28 mouse cellular contexts compared by ENCODE assay signal in the genomic region with DNA sequence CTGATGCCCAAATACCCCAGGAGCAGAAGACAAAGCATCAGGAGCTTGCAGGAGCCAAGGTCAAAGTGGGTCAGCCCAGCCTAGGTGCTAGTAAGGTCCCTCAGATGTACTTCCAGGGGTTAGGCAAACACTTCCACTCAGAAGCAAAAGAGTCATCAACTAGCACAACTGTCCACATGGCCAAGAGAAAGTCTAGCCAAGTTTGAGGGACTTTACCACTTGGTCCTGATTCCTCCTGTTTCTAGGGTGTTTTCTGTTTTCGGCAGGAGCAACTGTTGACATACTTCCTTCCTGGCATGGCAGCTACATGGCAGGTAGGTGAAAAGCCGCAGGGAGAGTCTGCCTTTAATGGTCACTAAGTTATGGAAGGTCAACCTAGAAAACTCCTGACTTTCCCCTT. TPM values are rescaled to one million over a fixed set of nuclear protein-coding genes. Genes with fewer than 3 reads are reported as not detected.
"Had no signal": no experiment of that assay in that cellular context is flagged by ENCODE, and none has a peak within 500 bp of the region (broad histone marks: within the 10 kb centered on the region; RNA-seq: fewer than 3 reads in every experiment).

No protein-coding gene starts in this region.

- H3K4me2 ChIP-seq: embryonic facial prominence, embryonic 12.5 days; embryonic facial prominence, embryonic 13.5 days; embryonic facial prominence, embryonic 15.5 days; forebrain, embryonic 12.5 days; forebrain, embryonic 13.5 days; forebrain, embryonic 15.5 days had no signal

- ATAC-seq: forebrain, embryonic 13.5 days; forebrain, embryonic 14.5 days; forebrain, embryonic 15.5 days; forebrain, embryonic 16.5 days; forebrain, postnatal 0 days had no signal

- H3K4me3 ChIP-seq: embryonic facial prominence, embryonic 10.5 days; embryonic facial prominence, embryonic 12.5 days; embryonic facial prominence, embryonic 13.5 days; embryonic facial prominence, embryonic 15.5 days; erythroblast, embryonic 14.5 days; forebrain, embryonic 10.5 days; forebrain, embryonic 12.5 days; forebrain, embryonic 13.5 days; forebrain, embryonic 15.5 days; gastrocnemius, adult 2 months; heart, adult 2 months had no signal

- H3K9me3 ChIP-seq: embryonic facial prominence, embryonic 10.5 days; embryonic facial prominence, embryonic 12.5 days; embryonic facial prominence, embryonic 13.5 days; embryonic facial prominence, embryonic 15.5 days; forebrain, embryonic 10.5 days; forebrain, embryonic 12.5 days; forebrain, embryonic 13.5 days; forebrain, embryonic 15.5 days had no signal

- DNase-seq: cerebellum, adult 8-10 months; cerebellum, adult 9-10 months; cerebellum, adult 9-11 months; cerebellum, postnatal 10 days; cerebellum, postnatal 14 days; cerebellum, postnatal 25 days; cerebellum, postnatal 36 days; embryo, embryonic 11 days; forebrain, postnatal 0 days; gastrocnemius, adult 2 months; gastrocnemius, postnatal 10 days; gastrocnemius, postnatal 14 days; gastrocnemius, postnatal 25 days; gastrocnemius, postnatal 36 days; heart, adult 11 months; heart, adult 18-20 months; heart, adult 2 months had no signal

- H3K9ac ChIP-seq: embryonic facial prominence, embryonic 12.5 days; embryonic facial prominence, embryonic 13.5 days; embryonic facial prominence, embryonic 15.5 days; forebrain, embryonic 12.5 days; forebrain, embryonic 13.5 days; forebrain, embryonic 15.5 days; forebrain, postnatal 0 days had no signal

- H3K4me1 ChIP-seq: embryonic facial prominence, embryonic 12.5 days; embryonic facial prominence, embryonic 13.5 days; embryonic facial prominence, embryonic 15.5 days; forebrain, embryonic 15.5 days had no signal

- H3K27ac ChIP-seq: embryonic facial prominence, embryonic 10.5 days; embryonic facial prominence, embryonic 12.5 days; embryonic facial prominence, embryonic 13.5 days; embryonic facial prominence, embryonic 15.5 days; forebrain, embryonic 10.5 days; forebrain, embryonic 12.5 days; forebrain, embryonic 13.5 days; forebrain, embryonic 15.5 days; gastrocnemius, adult 2 months; heart, adult 2 months had no signal

- H3K36me3 ChIP-seq: embryonic facial prominence, embryonic 10.5 days; embryonic facial prominence, embryonic 12.5 days; embryonic facial prominence, embryonic 13.5 days; embryonic facial prominence, embryonic 15.5 days; forebrain, embryonic 10.5 days; forebrain, embryonic 12.5 days; forebrain, embryonic 15.5 days had no signal

- H3K27me3 ChIP-seq: embryonic facial prominence, embryonic 12.5 days; embryonic facial prominence, embryonic 13.5 days; embryonic facial prominence, embryonic 15.5 days; forebrain, embryonic 12.5 days; forebrain, embryonic 13.5 days; forebrain, embryonic 15.5 days had no signal

RNA-seq across cellular contexts. Expression of a gene that starts 57.4 kb away (rescaled TPM):
- polyA plus RNA-seq: erythroblast, embryonic 14.5 days had no signal
